Mouse (Mus musculus) frontal cortex, postnatal 14 days (tissue): ENCODE results near the gene Sik3.
"Not testable (repeated sequence)": the region's sequence is repeated elsewhere in the genome, so short reads cannot be mapped to it uniquely, and the experiment has no call there.

Experiments used
- DNase-seq, 2 experiments: peaks; one replicate each; pipeline ENCODE4 v3.0.0; 2022; ENCODE audit warnings: low spot score in 2 of 2

Gene Sik3

GRCm38 (mm10) chr9:46103154-46103553 lies 90.5 kb downstream of the Sik3 start:
- DNase-seq: no peak

DNA sequence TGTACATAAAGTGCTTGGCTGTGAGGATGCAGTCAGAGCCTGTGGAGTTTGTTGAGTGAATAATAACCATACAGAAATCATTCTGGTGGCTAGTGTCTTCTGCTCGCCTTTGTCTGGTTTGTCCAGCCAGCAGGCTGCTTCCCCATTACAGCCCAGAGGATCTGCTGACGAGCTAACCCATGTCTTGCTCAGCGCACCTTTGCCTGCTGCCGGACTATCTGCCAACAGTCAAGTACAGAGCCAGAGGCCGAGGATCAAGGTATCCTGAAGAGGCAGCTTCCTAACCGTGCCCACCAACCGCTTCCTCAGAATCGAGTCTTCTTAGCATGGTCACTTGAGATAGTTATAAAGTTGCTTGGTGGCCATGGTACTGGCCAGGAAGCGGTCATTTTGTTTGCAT lies 93.5 kb downstream of the Sik3 start:
- DNase-seq: no peak

GRCm38 (mm10) chr9:46110648-46111047 lies 98.0 kb downstream of the Sik3 start:
- no peak for DNase-seq

GRCm38 (mm10) chr9:46111334-46111733 lies 98.7 kb downstream of the Sik3 start:
- no peak for DNase-seq

GRCm38 (mm10) chr9:46112246-46112645 lies 99.6 kb downstream of the Sik3 start:
- DNase-seq: no peak

- no peak for DNase-seq
These were observed 106.3 kb downstream of the Sik3 start for GRCm38 (mm10) chr9:46118844-46119385.

- DNase-seq: peak; percentile 44 to 48
These were observed 107.4 kb downstream of the Sik3 start for GRCm38 (mm10) chr9:46119943-46120441.

DNA sequence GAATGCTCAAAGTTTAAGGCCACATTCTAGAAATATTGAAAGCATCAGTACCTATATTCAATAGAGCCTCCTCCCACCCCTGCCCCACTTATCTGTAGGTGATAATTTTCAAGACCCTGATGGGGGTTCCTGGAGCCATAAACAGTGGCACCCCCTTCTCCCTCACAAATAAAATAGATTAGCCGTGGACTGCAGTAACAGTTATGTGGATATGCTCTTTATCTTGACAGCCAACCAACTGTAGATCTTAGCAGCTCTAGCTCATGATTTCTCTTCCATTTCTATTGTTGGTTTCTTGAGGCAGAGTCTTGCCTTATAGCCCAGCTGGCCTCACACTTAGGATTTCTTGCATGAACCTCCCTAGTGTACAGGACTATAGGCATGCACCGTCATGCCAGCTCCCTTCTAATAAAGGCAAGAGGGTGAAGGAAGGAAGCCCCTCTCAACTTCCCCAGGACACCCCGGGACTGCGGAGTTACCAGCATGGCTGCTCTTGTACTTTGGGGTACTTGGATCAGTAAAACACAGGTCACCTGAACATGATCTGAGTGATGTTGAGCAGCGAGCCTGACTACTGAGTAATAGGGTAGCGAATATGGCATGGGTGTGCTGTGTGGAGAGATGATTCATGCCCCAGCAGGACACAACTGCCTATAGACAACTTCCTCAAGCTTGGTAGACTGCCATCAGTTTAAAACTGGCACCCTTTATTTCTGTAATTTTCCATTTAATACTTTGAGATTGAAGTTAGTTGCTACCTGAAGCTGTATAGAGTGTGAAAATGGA lies 108.0 kb downstream of the Sik3 start:
- no peak for DNase-seq

- DNase-seq: no peak
These were observed 108.9 kb downstream of the Sik3 start for GRCm38 (mm10) chr9:46121486-46121885.

- DNase-seq: no peak
These were observed 110.1 kb downstream of the Sik3 start for GRCm38 (mm10) chr9:46122731-46123130.

DNA sequence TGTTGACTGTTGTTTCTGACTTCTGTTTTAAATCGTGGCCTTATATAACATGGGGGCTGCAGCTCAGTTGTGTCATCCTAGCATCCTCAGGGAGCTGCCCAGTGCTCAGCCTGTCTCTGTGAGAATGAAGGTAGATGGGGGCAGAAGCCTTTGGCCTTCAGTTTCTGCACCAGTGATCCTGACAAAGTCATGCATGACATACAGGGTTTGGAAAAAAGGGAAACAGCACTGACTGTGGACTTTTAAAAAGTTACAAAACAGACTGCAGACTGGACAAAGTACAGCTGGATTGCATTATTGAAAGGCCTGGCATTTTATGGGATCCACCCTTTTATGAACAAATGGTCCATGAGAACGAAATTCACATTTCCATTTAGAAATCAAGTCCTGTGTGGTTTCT lies 113.7 kb downstream of the Sik3 start:
- DNase-seq: no peak

GRCm38 (mm10) chr9:46127326-46127725 lies 114.7 kb downstream of the Sik3 start:
- no peak for DNase-seq

GRCm38 (mm10) chr9:46129241-46129640 lies 116.6 kb downstream of the Sik3 start:
- DNase-seq: no peak

GRCm38 (mm10) chr9:46132821-46133220 lies 120.2 kb downstream of the Sik3 start:
- DNase-seq: not testable (repeated sequence)

GRCm38 (mm10) chr9:46138831-46139230 lies 126.2 kb downstream of the Sik3 start:
- no peak for DNase-seq

DNA sequence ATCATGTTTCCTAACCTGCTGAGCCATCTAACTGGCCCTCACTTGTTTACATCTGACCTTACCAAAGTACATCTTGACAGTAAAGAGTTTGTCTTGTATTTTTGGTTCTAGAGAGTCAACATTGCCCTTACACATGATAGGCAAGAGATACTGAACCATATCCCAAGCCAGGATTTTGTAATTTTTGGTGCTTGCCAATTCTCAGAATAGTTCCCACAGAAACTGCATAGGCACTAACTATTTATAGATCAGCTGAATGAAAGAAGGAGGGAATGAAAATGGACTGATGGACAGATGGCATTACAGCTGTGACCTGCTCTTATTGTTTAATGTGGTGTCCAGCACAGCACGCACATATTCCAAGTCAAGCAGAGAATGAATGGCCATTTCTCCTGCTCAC lies 128.2 kb downstream of the Sik3 start:
- no peak for DNase-seq

DNA sequence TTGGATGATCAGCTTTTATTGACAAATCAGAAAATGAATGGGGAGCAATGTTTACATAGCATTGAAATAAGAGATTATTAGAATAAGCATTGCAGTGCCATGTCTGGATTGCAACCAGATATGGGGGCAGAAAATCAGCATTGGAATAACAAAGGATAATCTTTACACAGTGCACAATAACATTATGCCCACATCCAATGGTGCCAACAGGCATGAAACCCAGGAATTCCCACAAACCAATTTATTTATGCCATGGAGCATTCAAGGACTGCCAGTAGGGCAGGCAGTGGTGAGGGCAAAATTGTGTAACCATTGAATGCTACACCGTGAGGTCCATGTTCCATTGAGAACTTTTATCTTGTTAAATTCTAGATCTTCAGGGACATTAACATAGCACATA lies 129.4 kb downstream of the Sik3 start:
- no peak for DNase-seq

DNA sequence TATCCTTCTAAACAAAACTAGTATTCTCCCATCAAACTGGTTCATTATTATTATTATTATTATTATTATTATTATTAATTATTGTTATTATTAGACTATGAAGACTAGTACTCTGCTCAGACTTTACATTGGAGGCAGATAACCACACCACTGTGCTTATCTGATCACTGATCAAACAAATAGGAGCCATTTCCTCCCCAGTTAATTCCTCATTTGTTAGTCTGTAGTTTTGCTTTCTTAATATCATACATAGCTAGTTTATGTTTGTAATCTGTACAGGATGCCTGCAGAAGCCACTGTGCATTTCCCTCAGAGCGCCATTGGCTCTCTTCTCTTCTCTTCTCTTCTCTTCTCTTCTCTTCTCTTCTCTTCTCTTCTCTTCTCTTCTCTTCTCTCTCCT lies 129.9 kb downstream of the Sik3 start:
- DNase-seq: no peak

- DNase-seq: no peak
These were observed 132.4 kb downstream of the Sik3 start for GRCm38 (mm10) chr9:46144976-46145375.

- DNase-seq: no peak
These were observed 133.8 kb downstream of the Sik3 start for GRCm38 (mm10) chr9:46146437-46146836.

DNA sequence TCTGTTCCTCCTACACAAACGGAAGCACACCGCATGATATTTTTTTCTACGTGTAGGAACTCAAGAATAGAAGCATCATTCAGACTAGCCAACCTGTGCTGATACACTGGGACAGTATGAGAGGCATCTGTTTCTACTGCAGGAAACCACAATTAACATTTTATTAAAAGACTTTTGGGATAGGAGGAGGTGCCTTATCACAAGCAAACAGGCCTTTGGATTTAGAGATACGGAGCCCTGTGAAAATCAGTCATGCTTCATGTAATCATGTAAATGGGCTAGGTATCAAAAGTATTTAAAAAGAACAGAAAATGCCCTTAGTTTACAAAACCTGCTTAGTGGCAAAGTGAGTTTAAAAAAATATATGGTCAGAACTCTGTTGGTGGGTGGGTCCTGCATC lies 136.1 kb downstream of the Sik3 start:
- no peak for DNase-seq

- no peak for DNase-seq
These were observed 136.8 kb downstream of the Sik3 start for GRCm38 (mm10) chr9:46149392-46149791.

DNA sequence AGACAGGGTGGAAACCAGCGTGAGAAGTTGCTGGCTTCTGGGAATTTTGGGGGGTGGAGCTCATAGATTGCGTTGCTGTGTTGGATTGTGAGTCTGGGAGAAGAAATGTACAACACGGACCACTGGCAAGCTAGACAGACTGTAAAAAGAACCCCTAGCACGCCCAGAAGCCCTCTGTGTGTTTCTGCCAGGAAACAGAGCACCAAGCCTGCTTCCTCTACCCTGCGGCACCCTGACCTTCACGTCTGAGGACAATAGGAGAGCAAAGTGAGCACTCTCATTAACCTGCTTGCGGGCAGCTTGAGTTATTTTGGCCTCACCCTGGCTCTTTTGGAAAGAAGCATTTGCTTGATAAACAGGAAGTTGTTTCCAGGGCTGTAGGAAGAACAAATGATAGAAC lies 137.5 kb downstream of the Sik3 start:
- no peak for DNase-seq
